Comparison of ENCODE assay signal across 15 mouse cellular contexts in genomic region chr6:41377578-41377977, GRCm38 (mm10). TPM values are rescaled to one million over a fixed set of nuclear protein-coding genes. Genes with fewer than 3 reads are reported as not detected.
"Had no signal": no experiment of that assay in that cellular context is flagged by ENCODE, and none has a peak within 500 bp of the region (broad histone marks: within the 10 kb centered on the region; RNA-seq: fewer than 3 reads in every experiment).

Prss3 (minus strand) TSS chr6:41377678.

RNA-seq across cellular contexts. Expression of gene Prss3, which starts in this region (rescaled TPM):
- polyA plus RNA-seq: cerebellum, adult 2 months; cortical plate, adult 2 months; embryonic facial prominence, embryonic 10.5 days; embryonic facial prominence, embryonic 13.5 days; embryonic facial prominence, embryonic 14.5 days; embryonic facial prominence, embryonic 15.5 days; erythroblast, embryonic 14.5 days; forebrain, embryonic 10.5 days; forebrain, embryonic 11.5 days; forebrain, embryonic 13.5 days; forebrain, embryonic 14.5 days; forebrain, embryonic 15.5 days; forebrain, embryonic 16.5 days; forebrain, postnatal 0 days; frontal cortex, adult 2 months had no signal
